Mouse (Mus musculus): ENCODE data around the gene Cabp5.
"Not testable (repeated sequence)": the region's sequence is repeated elsewhere in the genome, so short reads cannot be mapped to it uniquely, and the experiment has no call there.

Gene Cabp5

DNA sequence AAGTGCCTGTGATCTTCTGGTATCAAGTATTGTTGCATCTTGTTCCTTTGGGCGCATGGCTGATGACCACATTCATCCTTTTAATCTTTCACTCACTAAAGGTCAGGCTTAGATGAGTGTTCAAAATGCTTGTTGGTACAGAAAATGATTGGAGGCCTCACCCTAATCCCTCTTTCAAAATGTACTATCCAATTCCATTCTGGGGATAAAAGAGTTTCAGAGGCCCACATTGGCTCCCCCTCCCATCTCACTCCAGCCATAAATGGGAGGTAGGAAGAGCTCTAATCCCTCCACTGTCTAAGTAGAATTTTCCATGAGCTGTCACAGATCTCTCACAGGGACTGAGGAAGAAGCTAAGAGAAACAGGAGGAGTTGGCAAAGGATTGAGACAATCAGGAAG, at the start of gene Cabp5:
Gene Cabp5, plus strand, starts transcription at position 301 of the 400 bp plus-strand sequence.
- DNase-seq (ENCODE audit: low read depth, low spot score) = no peak

DNA sequence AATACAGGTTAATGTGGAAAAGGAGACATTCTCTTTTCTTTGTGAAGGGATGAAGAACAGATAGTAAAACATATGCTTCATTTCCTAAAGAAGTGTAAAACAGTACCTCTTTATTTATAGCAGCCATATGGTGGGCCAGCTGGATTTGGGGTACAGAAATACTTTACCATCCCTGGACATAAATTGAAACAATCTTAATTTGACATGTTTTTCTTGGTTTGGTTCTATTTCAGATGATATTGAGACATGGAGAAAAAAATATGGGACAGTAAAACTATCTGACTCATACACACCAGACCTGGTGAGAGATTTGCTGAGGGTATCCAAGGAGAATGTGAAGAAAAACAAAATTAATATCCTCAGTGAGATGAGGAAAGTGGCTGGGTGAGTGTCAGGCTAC, 42.0 kb upstream of the Cabp5 start:
- DNase-seq (ENCODE audit: low read depth, low spot score) = no peak

DNA sequence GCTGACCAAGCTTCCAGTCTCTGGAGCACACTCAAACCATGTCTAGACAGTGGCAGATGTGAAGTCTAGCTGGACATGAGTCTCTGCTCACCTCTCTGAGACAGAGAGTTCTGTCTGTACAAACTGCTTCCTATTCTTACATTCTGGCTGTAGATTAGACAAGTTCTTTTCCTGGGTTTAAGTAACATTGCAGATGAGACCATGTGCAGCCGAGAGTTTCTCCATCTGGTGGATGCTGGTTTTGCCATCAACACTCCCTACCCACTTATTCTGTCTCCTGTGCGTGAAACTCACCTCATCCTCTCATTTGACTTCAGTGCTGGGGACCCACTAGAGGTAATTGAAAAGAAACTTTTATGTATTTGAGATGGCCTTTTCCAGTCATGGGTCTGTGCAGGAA, 17.3 kb upstream of the Cabp5 start:
- DNase-seq (ENCODE audit: low read depth, low spot score) = no peak

DNA sequence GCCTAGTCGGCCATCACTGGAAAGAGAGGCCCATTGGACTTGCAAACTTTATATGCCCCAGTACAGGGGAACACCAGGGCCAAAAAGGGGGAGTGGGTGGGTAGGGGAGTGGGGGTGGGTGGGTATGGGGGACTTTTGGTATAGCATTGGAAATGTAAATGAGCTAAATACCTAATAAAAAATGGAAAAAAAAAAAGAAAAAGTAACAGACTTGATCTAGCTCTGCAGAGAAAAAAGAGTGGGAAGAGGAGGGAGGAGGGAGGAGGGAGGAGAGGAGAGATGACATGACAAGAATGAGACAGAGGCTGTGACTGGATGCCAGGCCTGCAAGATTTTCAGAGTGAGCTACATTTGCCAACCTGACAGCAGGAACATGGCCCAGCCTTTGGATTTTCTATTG, 52.6 kb downstream of the Cabp5 start, which contains the start of gene Bsph1:
Gene Bsph1, plus strand, starts transcription at position 301 of the 400 bp plus-strand sequence.
- not testable (repeated sequence) for DNase-seq (ENCODE audit: low read depth, low spot score)
